Mouse (Mus musculus) E14TG2a.4 (cell line): ENCODE measurements around the gene Trappc3l.

Experiments
- H3K27me3 ChIP-seq: 2 replicates; pipeline ENCODE4 v1.6.1; 2014; ENCODE audit warnings: low read length, control low read depth; ENCODE audit not compliant: insufficient read depth
- H3K36me3 ChIP-seq: 2 replicates; pipeline ENCODE4 v1.6.1; 2014; ENCODE audit warnings: low read length, control low read depth; ENCODE audit not compliant: insufficient read depth
- H3K4me1 ChIP-seq: replicated peaks from 2 replicates; pipeline ENCODE4 v1.6.1; 2014; ENCODE audit warnings: low read depth, low read length, control low read depth
- H3K4me3 ChIP-seq: replicated peaks from 2 replicates; pipeline ENCODE4 v1.5.1; 2014; ENCODE audit warnings: mild to moderate bottlenecking, low read length
- H3K9me3 ChIP-seq: 2 replicates; pipeline ENCODE4 v1.6.1; 2014; ENCODE audit warnings: low read length, control low read depth
- CTCF ChIP-seq: conservative IDR thresholded peaks from 2 replicates; pipeline ENCODE4 v1.5.1; 2014; ENCODE audit warnings: low read length
- NANOG ChIP-seq: IDR thresholded peaks from 2 replicates; pipeline ENCODE4 v1.6.1; 2014; ENCODE audit warnings: borderline replicate concordance, low read length, mixed read lengths
- POU5F1 ChIP-seq: IDR thresholded peaks from 2 replicates; pipeline ENCODE4 v1.6.1; 2014; ENCODE audit warnings: low read length, borderline replicate concordance

Trappc3l gene

GRCm38 (mm10) chr10:34155796-34156554, 118.6 kb downstream of the Trappc3l start:
- Histone ChIP-seq H3K36me3 (peaks cover 75% of the 10 kb centered on the region), H3K4me3 (no peak overlapping the region), H3K27me3 (no peaks in the 10 kb centered on the region), H3K9me3 (no peaks in the 10 kb centered on the region), H3K4me1 (peaks cover 3% of the 10 kb centered on the region; the same call in 1 of the 2 replicates)
- no peak for TF ChIP-seq NANOG
- no peak for TF ChIP-seq POU5F1
- TF ChIP-seq CTCF, result no peak
